Mouse (Mus musculus) olfactory bulb, adult 2 months (tissue): Measurements from ENCODE around the gene Alg9.

Experiments
- CTCF ChIP-seq: fragments of 200-500 bp; IDR thresholded peaks from 2 replicates; pipeline ENCODE4 v1.5.1; 2012; ENCODE audit warnings: low read depth, mild to moderate bottlenecking, low read length, moderate library complexity; ENCODE audit not compliant: insufficient read depth
- POLR2A ChIP-seq: fragments of 200-500 bp; IDR thresholded peaks from 2 replicates; pipeline ENCODE4 v1.6.1; 2012; ENCODE audit warnings: mild to moderate bottlenecking, low read depth, low read length, moderate library complexity; ENCODE audit not compliant: insufficient read depth

DNA sequence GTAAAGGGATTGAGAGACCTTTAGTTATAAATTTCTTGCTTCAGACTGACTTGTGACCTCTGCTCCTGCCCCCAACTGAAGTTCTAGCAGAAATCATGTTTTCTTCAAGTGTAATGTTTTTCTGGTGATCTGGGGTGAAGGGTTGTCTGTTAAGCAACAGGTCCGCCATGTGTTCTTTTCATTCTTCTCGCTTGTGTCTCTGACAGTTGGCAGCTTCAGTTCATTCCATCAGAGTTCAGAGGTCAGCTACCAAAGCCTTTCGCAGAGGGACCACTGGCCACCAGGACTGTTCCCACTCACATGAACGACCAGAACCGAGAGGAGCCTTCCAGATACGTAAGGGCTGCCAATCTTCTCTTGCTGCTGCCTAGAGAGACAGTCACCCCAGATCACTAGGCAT is 33.7 kb downstream of the Alg9 start:
- TF ChIP-seq CTCF (no peak), POLR2A (no peak)
